Mouse (Mus musculus) kidney, adult 2 months (tissue): ENCODE results near the gene Qrich2.

Experiments used
- CTCF ChIP-seq: fragments of 200-500 bp; conservative IDR thresholded peaks from 2 replicates; pipeline ENCODE4 v1.5.1; 2011; ENCODE audit warnings: low read depth, mild to moderate bottlenecking, control low read depth, low read length, moderate library complexity, mixed read lengths; ENCODE audit not compliant: insufficient read depth, insufficient read length
- POLR2A ChIP-seq: fragments of 200-500 bp; IDR thresholded peaks from one replicate; pipeline ENCODE4 v1.6.1; 2011; ENCODE audit warnings: low read depth, low read length, control low read depth

GRCm38 (mm10) chr11:116431428-116432077 is 34.5 kb downstream of the Qrich2 start:
- TF ChIP-seq CTCF (no peak), POLR2A (no peak)
